Mouse (Mus musculus): ENCODE data around the gene Cdc42ep2.

Gene Cdc42ep2

GRCm38 (mm10) chr19:5924713-5925093 is at the start of gene Cdc42ep2:
Cdc42ep2 (minus strand) TSS chr19:5924816.
- peak; percentile 99 for DNase-seq (ENCODE audit: low spot score)

GRCm38 (mm10) chr19:5967664-5968063 is 43.0 kb upstream of the Cdc42ep2 start:
- no peak for DNase-seq (ENCODE audit: low spot score)

- DNase-seq (ENCODE audit: low spot score), result no peak
Measured at GRCm38 (mm10) chr19:5966786-5967185, 42.2 kb upstream of the Cdc42ep2 start.

GRCm38 (mm10) chr19:5965910-5966309 is 41.3 kb upstream of the Cdc42ep2 start:
- DNase-seq (ENCODE audit: low spot score), result no peak

- DNase-seq (ENCODE audit: low spot score), result peak; percentile 87
Measured at GRCm38 (mm10) chr19:5965280-5965679, 40.7 kb upstream of the Cdc42ep2 start.

- DNase-seq (ENCODE audit: low spot score), result no peak
Measured at GRCm38 (mm10) chr19:5964804-5965203, 40.2 kb upstream of the Cdc42ep2 start.

GRCm38 (mm10) chr19:5963883-5964562 is 39.4 kb upstream of the Cdc42ep2 start, which contains the start of gene Pola2:
Pola2 (minus strand) TSS chr19:5964202.
- DNase-seq (ENCODE audit: low spot score), result peak; percentile 94

- no peak for DNase-seq (ENCODE audit: low spot score)
Measured at GRCm38 (mm10) chr19:5962651-5963050, 38.0 kb upstream of the Cdc42ep2 start.

- DNase-seq (ENCODE audit: low spot score), result no peak
Measured at GRCm38 (mm10) chr19:5957371-5957770, 32.8 kb upstream of the Cdc42ep2 start.

GRCm38 (mm10) chr19:5956685-5957084 is 32.1 kb upstream of the Cdc42ep2 start:
- DNase-seq (ENCODE audit: low spot score), result peak; percentile 90

- DNase-seq (ENCODE audit: low spot score), result no peak
Measured at GRCm38 (mm10) chr19:5955704-5956670, 31.4 kb upstream of the Cdc42ep2 start.

GRCm38 (mm10) chr19:5954936-5955335 is 30.3 kb upstream of the Cdc42ep2 start:
- DNase-seq (ENCODE audit: low spot score), result no peak

GRCm38 (mm10) chr19:5954031-5954710 is 29.6 kb upstream of the Cdc42ep2 start:
- peak; percentile 53 for DNase-seq (ENCODE audit: low spot score)

GRCm38 (mm10) chr19:5953201-5953770 is 28.7 kb upstream of the Cdc42ep2 start:
- DNase-seq (ENCODE audit: low spot score), result no peak

GRCm38 (mm10) chr19:5952071-5952691 is 27.6 kb upstream of the Cdc42ep2 start:
- DNase-seq (ENCODE audit: low spot score), result no peak

GRCm38 (mm10) chr19:5951631-5952030 is 27.0 kb upstream of the Cdc42ep2 start:
- peak; percentile 36 for DNase-seq (ENCODE audit: low spot score)

GRCm38 (mm10) chr19:5950218-5950617 is 25.6 kb upstream of the Cdc42ep2 start:
- no peak for DNase-seq (ENCODE audit: low spot score)

- DNase-seq (ENCODE audit: low spot score), result no peak
Measured at GRCm38 (mm10) chr19:5945891-5946290, 21.3 kb upstream of the Cdc42ep2 start.

- no peak for DNase-seq (ENCODE audit: low spot score)
Measured at GRCm38 (mm10) chr19:5945027-5945426, 20.4 kb upstream of the Cdc42ep2 start.

GRCm38 (mm10) chr19:5944145-5944544 is 19.5 kb upstream of the Cdc42ep2 start:
- no peak for DNase-seq (ENCODE audit: low spot score)

GRCm38 (mm10) chr19:5943404-5943803 is 18.8 kb upstream of the Cdc42ep2 start:
- DNase-seq (ENCODE audit: low spot score), result no peak

GRCm38 (mm10) chr19:5942581-5942980 is 18.0 kb upstream of the Cdc42ep2 start:
- no peak for DNase-seq (ENCODE audit: low spot score)
